Mouse (Mus musculus): Measurements from ENCODE around the gene Itk. TPM values are rescaled to one million over a fixed set of nuclear protein-coding genes. Genes with fewer than 3 reads are reported as not detected.
A peak's percentile ranks its signal among the peaks of the same experiment; 100 is the strongest.

Itk gene
- total RNA-seq, 2 experiments from 2014 or later = 0.13 to 0.23 TPM

GRCm38 (mm10) chr11:46308271-46308974 is 80.9 kb downstream of the Itk start:
- DNase-seq = peak; percentile 62 to 65

- no peak for DNase-seq
These were observed 81.5 kb downstream of the Itk start for GRCm38 (mm10) chr11:46307768-46308167.

GRCm38 (mm10) chr11:46306776-46307175 is 82.5 kb downstream of the Itk start:
- no peak for DNase-seq

- no peak for DNase-seq
These were observed 83.3 kb downstream of the Itk start for GRCm38 (mm10) chr11:46305881-46306520.

GRCm38 (mm10) chr11:46304864-46305710 is 84.2 kb downstream of the Itk start:
- DNase-seq = peak; percentile 56 to 66

- DNase-seq = no peak
These were observed 85.2 kb downstream of the Itk start for GRCm38 (mm10) chr11:46304093-46304492.

- no peak for DNase-seq
These were observed 86.8 kb downstream of the Itk start for GRCm38 (mm10) chr11:46302471-46302870.

- no peak for DNase-seq
These were observed 87.6 kb downstream of the Itk start for GRCm38 (mm10) chr11:46301579-46302248.

- no peak for DNase-seq
These were observed 89.4 kb downstream of the Itk start for GRCm38 (mm10) chr11:46299901-46300300.

- DNase-seq = peak; percentile 37 to 57
These were observed 90.2 kb downstream of the Itk start for GRCm38 (mm10) chr11:46298889-46299785.

GRCm38 (mm10) chr11:46294390-46294789 is 94.9 kb downstream of the Itk start:
- DNase-seq = no peak

GRCm38 (mm10) chr11:46293491-46293890 is 95.8 kb downstream of the Itk start:
- no peak for DNase-seq

GRCm38 (mm10) chr11:46290988-46291405 is 98.3 kb downstream of the Itk start:
- no peak for DNase-seq

- DNase-seq = no peak
These were observed 99.8 kb downstream of the Itk start for GRCm38 (mm10) chr11:46289561-46289960.

GRCm38 (mm10) chr11:46289022-46289421 is 100.3 kb downstream of the Itk start:
- no peak for DNase-seq

GRCm38 (mm10) chr11:46288091-46288490 is 101.2 kb downstream of the Itk start:
- DNase-seq = no peak

- no peak for DNase-seq
These were observed 102.5 kb downstream of the Itk start for GRCm38 (mm10) chr11:46286803-46287202.

- no peak for DNase-seq
These were observed 105.5 kb downstream of the Itk start for GRCm38 (mm10) chr11:46283800-46284199.

- no peak for DNase-seq
These were observed 106.7 kb downstream of the Itk start for GRCm38 (mm10) chr11:46282612-46283011.

GRCm38 (mm10) chr11:46278709-46279108 is 110.6 kb downstream of the Itk start:
- no peak for DNase-seq

- peak; percentile 27 to 61 for DNase-seq
These were observed 111.2 kb downstream of the Itk start for GRCm38 (mm10) chr11:46278140-46278539.

Data from adrenal gland, postnatal 36 days (tissue).